Mouse (Mus musculus) cerebellum, postnatal 36 days (tissue): ENCODE data around the gene Olfr574.
A peak's percentile ranks its signal among the peaks of the same experiment; 100 is the strongest.

Experiments used
- DNase-seq, 2 experiments: peaks; one replicate each; pipeline ENCODE4 v3.0.0; 2021 to 2022; ENCODE audit warnings: mixed read lengths in 2 of 2

Gene Olfr574

GRCm38 (mm10) chr7:102948167-102948566 is at the start of gene Olfr574:
Olfr574 (plus strand) TSS chr7:102948467.
- DNase-seq = no peak

GRCm38 (mm10) chr7:102915261-102915660 is 33.0 kb upstream of the Olfr574 start:
- DNase-seq = no peak

GRCm38 (mm10) chr7:102916405-102916804 is 31.9 kb upstream of the Olfr574 start:
- no peak for DNase-seq

- no peak for DNase-seq
Observed at GRCm38 (mm10) chr7:102917032-102917875, 31.0 kb upstream of the Olfr574 start, which contains the start of gene Olfr571. Olfr571 (minus strand) TSS chr7:102917536.

- DNase-seq = peak in 1 of 2 experiments; percentile 8
Observed at GRCm38 (mm10) chr7:102919632-102920031, 28.6 kb upstream of the Olfr574 start.

- DNase-seq = no peak
Observed at GRCm38 (mm10) chr7:102924109-102924508, 24.2 kb upstream of the Olfr574 start, which contains the start of gene Olfr572. Olfr572 (plus strand) TSS chr7:102924409.

GRCm38 (mm10) chr7:102927105-102927504 is 21.2 kb upstream of the Olfr574 start:
- DNase-seq = no peak

GRCm38 (mm10) chr7:102942475-102942874 is 5.8 kb upstream of the Olfr574 start, which contains the start of gene Olfr573-ps1:
Olfr573-ps1 (minus strand) TSS chr7:102942575.
- no peak for DNase-seq

GRCm38 (mm10) chr7:102943417-102943816 is 4.8 kb upstream of the Olfr574 start:
- DNase-seq = no peak

- DNase-seq = no peak
Observed at GRCm38 (mm10) chr7:102950732-102951131, 2.5 kb downstream of the Olfr574 start.

- DNase-seq = no peak
Observed at GRCm38 (mm10) chr7:102958137-102958536, 9.9 kb downstream of the Olfr574 start.

- DNase-seq = no peak
Observed at GRCm38 (mm10) chr7:102958593-102958992, 10.3 kb downstream of the Olfr574 start, which contains the start of gene Olfr575. Olfr575 (minus strand) TSS chr7:102958775.

- DNase-seq = no peak
Observed at GRCm38 (mm10) chr7:102962360-102962759, 14.1 kb downstream of the Olfr574 start, which contains the start of gene Olfr576. Olfr576 (plus strand) TSS chr7:102962660.

GRCm38 (mm10) chr7:102974399-102974798 is 26.1 kb downstream of the Olfr574 start:
- DNase-seq = no peak

GRCm38 (mm10) chr7:102975843-102976242 is 27.6 kb downstream of the Olfr574 start, which contains the start of gene Olfr577:
Olfr577 (minus strand) TSS chr7:102975943.
- DNase-seq = no peak

GRCm38 (mm10) chr7:102989224-102989623 is 41.0 kb downstream of the Olfr574 start, which contains the start of gene Olfr578:
Olfr578 (minus strand) TSS chr7:102989324.
- DNase-seq = no peak
